Mouse (Mus musculus): ENCODE measurements around the gene Mylk3. TPM values are rescaled to one million over a fixed set of nuclear protein-coding genes. Genes with fewer than 3 reads are reported as not detected.

The Mylk3 gene
- polyA plus RNA-seq, 1 experiment from 2014 or later: 2.6 TPM

DNA sequence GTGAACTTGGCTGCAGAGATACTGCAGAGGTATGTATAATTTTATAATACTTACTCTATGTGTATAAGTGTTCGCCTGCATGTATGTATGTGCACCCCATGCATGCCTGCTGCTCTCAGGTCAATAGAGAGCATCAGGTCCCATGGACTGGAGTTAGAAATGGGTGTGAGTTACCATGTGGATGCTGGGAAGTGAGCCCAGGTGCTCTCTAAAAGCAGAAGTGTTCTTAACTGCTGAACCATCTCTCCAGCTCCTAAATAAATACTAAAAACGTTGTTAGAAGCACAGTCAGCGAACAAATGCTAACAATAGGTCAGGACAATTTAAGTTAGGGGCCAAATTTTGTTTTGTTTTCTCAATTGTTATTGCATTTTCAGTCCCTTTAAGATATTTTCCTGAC lies 83.2 kb downstream of the Mylk3 start:
- Histone ChIP-seq H3K36me3 (ENCODE audit: insufficient read depth, low read length) (no peaks in the 10 kb centered on the region; the same call in 1 of the 2 replicates), H3K4me2 (replicated peaks; ENCODE audit: low read depth, low read length) (no peak overlapping the region), H3K4me1 (ENCODE audit: insufficient read depth, low read depth, low read length) (peaks cover 13% of the 10 kb centered on the region), H3K27me3 (replicated peaks; ENCODE audit: insufficient read depth, low read length) (no peaks in the 10 kb centered on the region), H3K9me3 (ENCODE audit: low read length) (no peaks in the 10 kb centered on the region), H3K27ac (ENCODE audit: low read length) (no peak overlapping the region), H3K9ac (replicated peaks; ENCODE audit: low read depth) (no peak overlapping the region), H3K4me3 (ENCODE audit: low read depth, low read length) (no peak overlapping the region)
- ATAC-seq (no peak), DNase-seq (ENCODE audit: low spot score) (peak; percentile 57)
- no peak; the same call in 1 of the 2 replicates for TF ChIP-seq EP300 (IDR thresholded peaks at IDR 0.05)
- TF ChIP-seq CTCF (IDR thresholded peaks at IDR 0.05): no peak
- WGBS: 60% methylated on average over 3 of the region's 3 CpGs

DNA sequence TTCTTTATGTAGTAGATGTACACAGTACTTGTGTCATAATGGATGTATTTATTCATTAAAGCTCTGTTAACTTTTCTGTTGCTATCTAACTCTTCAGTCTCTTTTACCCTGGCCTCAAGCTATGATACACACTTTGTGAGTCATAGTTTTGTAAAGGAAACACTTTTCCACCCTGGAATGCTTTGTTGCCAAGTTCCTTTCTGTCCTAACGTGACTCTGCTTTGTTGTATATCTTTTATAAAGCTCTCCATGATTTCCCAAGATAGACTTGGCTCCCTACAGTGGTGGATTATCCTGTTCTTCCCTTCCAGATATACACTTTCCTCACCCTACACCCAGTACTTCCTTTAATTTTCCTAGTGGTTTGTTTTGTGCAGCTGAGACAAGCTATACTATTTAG lies 84.2 kb downstream of the Mylk3 start:
- no peak for TF ChIP-seq CTCF (IDR thresholded peaks at IDR 0.05)
- no peak for TF ChIP-seq EP300 (IDR thresholded peaks at IDR 0.05)
- no peak overlapping the region for H3K4me2 ChIP-seq (replicated peaks; ENCODE audit: low read depth, low read length)
- no peak for ATAC-seq
- DNase-seq (ENCODE audit: low spot score): peak; percentile 32
- H3K4me3 ChIP-seq (ENCODE audit: low read depth, low read length): no peak overlapping the region
- peaks cover 13% of the 10 kb centered on the region for H3K4me1 ChIP-seq (ENCODE audit: insufficient read depth, low read depth, low read length)
- H3K27ac ChIP-seq (ENCODE audit: low read length): no peak overlapping the region
- H3K9ac ChIP-seq (replicated peaks; ENCODE audit: low read depth): no peak overlapping the region
- H3K9me3 ChIP-seq (ENCODE audit: low read length): no peaks in the 10 kb centered on the region
- no peaks in the 10 kb centered on the region; the same call in 1 of the 2 replicates for H3K36me3 ChIP-seq (ENCODE audit: insufficient read depth, low read length)
- 10% methylated on average over 1 of the region's 1 CpGs for WGBS
- no peaks in the 10 kb centered on the region for H3K27me3 ChIP-seq (replicated peaks; ENCODE audit: insufficient read depth, low read length)

DNA sequence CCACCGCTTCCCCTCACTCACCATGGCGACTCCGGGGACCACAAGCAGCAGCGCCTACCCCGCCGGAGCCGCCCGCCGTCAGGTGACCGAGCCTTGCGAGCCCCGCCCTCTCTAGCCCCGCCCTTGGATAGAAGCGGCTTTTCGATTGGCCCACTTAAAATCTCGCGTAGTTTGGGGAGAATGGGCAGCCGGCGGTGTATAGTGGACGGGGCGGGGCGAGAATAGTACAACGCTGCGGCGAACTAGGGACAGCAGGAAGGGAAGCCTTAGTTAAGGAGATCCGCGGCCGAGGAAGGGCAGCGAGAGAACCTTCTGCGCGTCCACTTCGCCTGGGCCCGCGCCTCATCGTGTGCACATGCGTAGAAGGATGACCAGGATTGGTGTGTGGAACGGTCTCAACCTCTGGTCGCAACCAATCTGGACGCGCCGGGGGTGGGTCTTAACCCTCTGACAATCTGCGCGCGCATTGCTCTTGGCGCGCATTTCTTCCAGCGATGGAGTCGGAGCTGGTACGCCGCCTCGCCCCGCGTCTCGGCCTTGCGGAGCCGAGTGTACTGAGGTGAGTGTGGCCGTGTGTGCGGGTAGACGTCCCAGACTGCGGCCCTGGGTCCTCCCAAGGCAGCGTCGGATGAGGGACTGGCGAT lies 86.6 kb downstream of the Mylk3 start, which contains the start of the genes Orc6 and Vps35:
Orc6 (plus strand) TSS at position 199 of the 644 bp plus-strand sequence.
Vps35 (minus strand) TSS at position 369 of the 644 bp plus-strand sequence.
- H3K4me3 ChIP-seq (ENCODE audit: low read depth, low read length): peak within 1 kb of the TSS; percentile 85

GRCm38 (mm10) chr8:85298600-85299433 lies 87.3 kb downstream of the Mylk3 start:
- DNase-seq (ENCODE audit: low spot score) (peak; percentile 41), ATAC-seq (peak; percentile 29)
- H3K4me1 ChIP-seq (ENCODE audit: insufficient read depth, low read depth, low read length): peaks cover 13% of the 10 kb centered on the region
- H3K4me3 ChIP-seq (ENCODE audit: low read depth, low read length): peak overlapping the region; percentile 85
- H3K4me2 ChIP-seq (replicated peaks; ENCODE audit: low read depth, low read length): peak overlapping the region; percentile 85
- peak overlapping the region; percentile 82 for H3K9ac ChIP-seq (replicated peaks; ENCODE audit: low read depth)
- H3K9me3 ChIP-seq (ENCODE audit: low read length): no peaks in the 10 kb centered on the region
- H3K36me3 ChIP-seq (ENCODE audit: insufficient read depth, low read length): no peaks in the 10 kb centered on the region
- TF ChIP-seq CTCF (IDR thresholded peaks at IDR 0.05) (no peak), EP300 (IDR thresholded peaks at IDR 0.05) (no peak)
- H3K27ac ChIP-seq (ENCODE audit: low read length): peak overlapping the region; percentile 96
- WGBS: under 1% methylated on average over 51 of the region's 53 CpGs
- no peaks in the 10 kb centered on the region for H3K27me3 ChIP-seq (replicated peaks; ENCODE audit: insufficient read depth, low read length)

More for the DNA sequence above, 86.6 kb downstream of the Mylk3 start, which contains the start of the genes Orc6 and Vps35:
- Histone ChIP-seq H3K4me1 (ENCODE audit: insufficient read depth, low read depth, low read length) (peaks cover 13% of the 10 kb centered on the region), H3K27ac (ENCODE audit: low read length) (peak within 1 kb of the TSS; percentile 96), H3K27me3 (replicated peaks; ENCODE audit: insufficient read depth, low read length) (no peaks in the 10 kb centered on the region), H3K36me3 (ENCODE audit: insufficient read depth, low read length) (no peaks in the 10 kb centered on the region), H3K4me2 (replicated peaks; ENCODE audit: low read depth, low read length) (peak within 1 kb of the TSS; percentile 85), H3K9ac (replicated peaks; ENCODE audit: low read depth) (peak within 1 kb of the TSS; percentile 82), H3K9me3 (ENCODE audit: low read length) (no peaks in the 10 kb centered on the region)
- TF ChIP-seq CTCF (IDR thresholded peaks at IDR 0.05) (no peak; the same call in 1 of the 2 replicates), EP300 (IDR thresholded peaks at IDR 0.05) (0 out of 2 replicates have a peak, but pooled peaks have one; percentile 29)
- ATAC-seq (peak; percentile 96), DNase-seq (ENCODE audit: low spot score) (peak; percentile 98)
- under 1% methylated on average over 59 of the region's 63 CpGs for WGBS

DNA sequence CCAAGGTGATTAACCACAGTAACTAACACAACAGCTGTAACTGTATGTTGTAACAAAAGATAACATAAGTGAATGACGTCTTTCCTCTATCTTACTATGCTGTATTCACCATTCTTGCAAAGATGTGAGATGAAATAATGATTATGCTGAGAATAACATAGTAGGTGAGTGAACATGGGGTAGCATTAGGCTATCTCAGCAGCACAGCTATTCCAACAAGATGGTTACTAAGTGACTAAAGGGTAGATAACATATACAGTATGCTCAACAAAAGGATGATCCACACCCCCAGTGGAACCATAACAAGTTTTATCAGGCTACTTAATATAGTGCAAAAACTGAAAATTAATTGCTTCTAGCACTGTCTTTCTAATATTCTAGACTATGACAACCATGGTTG lies 99.3 kb downstream of the Mylk3 start:
- Histone ChIP-seq H3K9me3 (ENCODE audit: low read length) (no peaks in the 10 kb centered on the region), H3K9ac (replicated peaks; ENCODE audit: low read depth) (no peak overlapping the region), H3K4me3 (ENCODE audit: low read depth, low read length) (no peak overlapping the region), H3K4me2 (replicated peaks; ENCODE audit: low read depth, low read length) (no peak overlapping the region), H3K27ac (ENCODE audit: low read length) (no peak overlapping the region), H3K4me1 (ENCODE audit: insufficient read depth, low read depth, low read length) (no peaks in the 10 kb centered on the region), H3K27me3 (replicated peaks; ENCODE audit: insufficient read depth, low read length) (no peaks in the 10 kb centered on the region), H3K36me3 (ENCODE audit: insufficient read depth, low read length) (peaks cover 28% of the 10 kb centered on the region)
- DNase-seq (ENCODE audit: low spot score) (no peak), ATAC-seq (no peak)
- TF ChIP-seq EP300 (IDR thresholded peaks at IDR 0.05): no peak
- no peak for TF ChIP-seq CTCF (IDR thresholded peaks at IDR 0.05)
- WGBS: 85% methylated on average over 1 of the region's 1 CpGs

Other genes starting within 250 kb of the Mylk3 start
- gene Cks1brt, start 234.4 kb downstream of the Mylk3 start, polyA plus RNA-seq (2015; fragmentation: Nextera tagmentation; extraction: Ambion mirVana): not detected in 2 replicates
- gene Olfr371, start 160.4 kb downstream of the Mylk3 start, polyA plus RNA-seq (2015; fragmentation: Nextera tagmentation; extraction: Ambion mirVana): not detected in 2 replicates
- gene Orc6, start 86.7 kb downstream of the Mylk3 start, polyA plus RNA-seq (2015; fragmentation: Nextera tagmentation; extraction: Ambion mirVana): 37.5 and 40.9 TPM in 2 replicates
- gene Vps35, start 86.5 kb downstream of the Mylk3 start, polyA plus RNA-seq (2015; fragmentation: Nextera tagmentation; extraction: Ambion mirVana): 95.9 and 110 TPM in 2 replicates
- 41.9 and 42.4 TPM in 2 replicates for gene 4921524J17Rik, start 46.5 kb upstream of the Mylk3 start, polyA plus RNA-seq (2015; fragmentation: Nextera tagmentation; extraction: Ambion mirVana)
- gene Gpt2, start 106.2 kb upstream of the Mylk3 start, polyA plus RNA-seq (2015; fragmentation: Nextera tagmentation; extraction: Ambion mirVana): 4.6 and 6.7 TPM in 2 replicates
- gene Dnaja2, start 169.0 kb upstream of the Mylk3 start, polyA plus RNA-seq (2015; fragmentation: Nextera tagmentation; extraction: Ambion mirVana): 95.7 and 107 TPM in 2 replicates